Mouse (Mus musculus): ENCODE measurements around the gene Frmd4a. TPM values are rescaled to one million over a fixed set of nuclear protein-coding genes. Genes with fewer than 3 reads are reported as not detected.

The Frmd4a gene
- polyA plus RNA-seq, 1 experiment = 4.2 TPM

DNA sequence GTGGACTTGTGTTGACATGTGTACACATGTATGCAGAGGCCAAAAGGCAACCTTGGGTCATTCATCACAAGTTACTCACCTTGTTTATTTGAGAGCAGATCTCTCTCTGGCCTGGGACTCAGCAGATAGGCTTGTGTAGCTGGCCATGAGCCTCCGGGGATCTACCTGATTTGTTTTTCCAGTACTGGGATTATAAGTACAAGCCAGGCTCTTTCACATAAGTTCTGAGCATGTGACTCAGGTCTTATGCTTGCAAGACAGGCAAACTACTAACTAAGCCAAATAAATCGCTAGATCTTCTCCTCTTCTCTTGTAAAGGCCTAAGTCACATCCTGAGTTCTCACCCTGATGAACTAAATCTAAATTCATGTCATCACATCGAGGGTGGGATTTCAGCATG is 361.3 kb downstream of the Frmd4a start:
- WGBS = 78% methylated on average over 3 of the region's 3 CpGs
- Histone ChIP-seq H3K4me3 (ENCODE audit: low read depth, low read length) (no peak overlapping the region), H3K27ac (ENCODE audit: insufficient read depth, low read depth, low read length) (no peak overlapping the region), H3K36me3 (ENCODE audit: control insufficient read depth, insufficient read depth, low read length) (no peaks in the 10 kb centered on the region), H3K4me1 (ENCODE audit: control insufficient read depth, insufficient read depth, insufficient read length, low read length) (no peaks in the 10 kb centered on the region), H3K27me3 (ENCODE audit: control insufficient read depth, insufficient read depth, low read length) (no peaks in the 10 kb centered on the region)
- TF ChIP-seq POLR2A (IDR thresholded peaks at IDR 0.05; ENCODE audit: low read depth, low read length) (no peak), CTCF (IDR thresholded peaks at IDR 0.05; ENCODE audit: extremely low read depth, insufficient read length, insufficient replicate concordance, low read depth, low read length) (no peak)

- no peak overlapping the region for H3K27ac ChIP-seq (ENCODE audit: insufficient read depth, low read depth, low read length)
- H3K4me3 ChIP-seq (ENCODE audit: low read depth, low read length) = no peak overlapping the region
- no peak for TF ChIP-seq POLR2A (IDR thresholded peaks at IDR 0.05; ENCODE audit: low read depth, low read length)
- no peak for TF ChIP-seq CTCF (IDR thresholded peaks at IDR 0.05; ENCODE audit: extremely low read depth, insufficient read length, insufficient replicate concordance, low read depth, low read length)
- WGBS = 83% methylated on average over 6 of the region's 6 CpGs
- no peaks in the 10 kb centered on the region; the same call in 1 of the 2 replicates for H3K27me3 ChIP-seq (ENCODE audit: control insufficient read depth, insufficient read depth, low read length)
- H3K4me1 ChIP-seq (ENCODE audit: control insufficient read depth, insufficient read depth, insufficient read length, low read length) = no peaks in the 10 kb centered on the region
- H3K36me3 ChIP-seq (ENCODE audit: control insufficient read depth, insufficient read depth, low read length) = no peaks in the 10 kb centered on the region
These were observed 362.9 kb downstream of the Frmd4a start for GRCm38 (mm10) chr2:4380435-4380834.

GRCm38 (mm10) chr2:4380926-4381325 is 363.4 kb downstream of the Frmd4a start:
- 79% methylated on average over 5 of the region's 5 CpGs for WGBS
- H3K36me3 ChIP-seq (ENCODE audit: control insufficient read depth, insufficient read depth, low read length) = no peaks in the 10 kb centered on the region
- H3K27me3 ChIP-seq (ENCODE audit: control insufficient read depth, insufficient read depth, low read length) = no peaks in the 10 kb centered on the region; the same call in 1 of the 2 replicates
- TF ChIP-seq CTCF (IDR thresholded peaks at IDR 0.05; ENCODE audit: extremely low read depth, insufficient read length, insufficient replicate concordance, low read depth, low read length) (no peak), POLR2A (IDR thresholded peaks at IDR 0.05; ENCODE audit: low read depth, low read length) (no peak)
- H3K4me3 ChIP-seq (ENCODE audit: low read depth, low read length) = no peak overlapping the region
- H3K27ac ChIP-seq (ENCODE audit: insufficient read depth, low read depth, low read length) = no peak overlapping the region
- H3K4me1 ChIP-seq (ENCODE audit: control insufficient read depth, insufficient read depth, insufficient read length, low read length) = no peaks in the 10 kb centered on the region

DNA sequence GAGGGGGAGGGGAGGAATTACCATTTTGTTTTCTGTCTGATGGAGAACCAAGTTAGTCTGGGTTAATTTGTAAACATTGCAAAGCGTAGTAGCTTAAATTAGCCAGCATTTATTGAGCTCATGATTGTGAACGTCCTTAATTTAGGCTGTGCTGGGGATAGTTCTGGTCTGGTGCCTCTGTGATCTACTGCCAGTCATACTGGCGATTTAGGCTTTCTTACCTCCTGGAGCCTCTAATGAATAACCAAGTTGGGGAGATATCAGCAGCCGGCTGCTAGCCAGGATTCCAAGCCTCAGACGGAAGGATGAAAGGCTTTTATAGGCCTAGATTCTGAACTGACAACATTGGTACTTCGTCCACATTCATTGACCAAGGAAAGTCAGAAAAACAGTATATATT is 369.0 kb downstream of the Frmd4a start:
- TF ChIP-seq CTCF (IDR thresholded peaks at IDR 0.05; ENCODE audit: extremely low read depth, insufficient read length, insufficient replicate concordance, low read depth, low read length) = no peak
- no peak for TF ChIP-seq POLR2A (IDR thresholded peaks at IDR 0.05; ENCODE audit: low read depth, low read length)
- Histone ChIP-seq H3K4me1 (ENCODE audit: control insufficient read depth, insufficient read depth, insufficient read length, low read length) (no peaks in the 10 kb centered on the region), H3K27ac (ENCODE audit: insufficient read depth, low read depth, low read length) (no peak overlapping the region), H3K36me3 (ENCODE audit: control insufficient read depth, insufficient read depth, low read length) (no peaks in the 10 kb centered on the region), H3K4me3 (ENCODE audit: low read depth, low read length) (no peak overlapping the region), H3K27me3 (ENCODE audit: control insufficient read depth, insufficient read depth, low read length) (no peaks in the 10 kb centered on the region; the same call in 1 of the 2 replicates)
- 34% methylated on average over 6 of the region's 6 CpGs for WGBS

- Histone ChIP-seq H3K36me3 (ENCODE audit: control insufficient read depth, insufficient read depth, low read length) (no peaks in the 10 kb centered on the region), H3K27ac (ENCODE audit: insufficient read depth, low read depth, low read length) (no peak overlapping the region), H3K4me1 (ENCODE audit: control insufficient read depth, insufficient read depth, insufficient read length, low read length) (peaks cover 4% of the 10 kb centered on the region; the same call in 1 of the 2 replicates), H3K4me3 (ENCODE audit: low read depth, low read length) (peak overlapping the region; percentile 30), H3K27me3 (ENCODE audit: control insufficient read depth, insufficient read depth, low read length) (no peaks in the 10 kb centered on the region; the same call in 1 of the 2 replicates)
- TF ChIP-seq POLR2A (IDR thresholded peaks at IDR 0.05; ENCODE audit: low read depth, low read length) = no peak
- 9% methylated on average over 6 of the region's 6 CpGs for WGBS
These were observed 371.8 kb downstream of the Frmd4a start for GRCm38 (mm10) chr2:4389330-4389729.

DNA sequence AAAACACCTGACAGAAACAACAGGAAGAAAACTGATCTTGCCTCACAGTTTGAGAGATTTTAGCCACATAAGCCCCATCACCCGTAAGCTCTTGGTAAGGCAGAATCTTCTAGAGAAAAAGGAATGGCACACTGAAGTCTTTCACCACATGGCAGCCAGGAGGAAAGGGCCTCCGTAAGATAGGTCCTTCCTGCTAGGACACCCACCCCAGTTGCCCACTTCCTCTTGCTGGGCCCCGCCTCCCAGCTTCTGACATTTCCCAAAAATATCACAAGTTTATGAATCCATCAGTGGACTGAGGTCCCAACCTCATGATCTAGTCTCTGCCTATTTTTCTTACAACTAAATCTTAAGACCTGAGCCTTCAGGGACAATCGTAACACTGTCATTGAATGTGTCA is 373.6 kb downstream of the Frmd4a start:
- WGBS = 82% methylated on average over 4 of the region's 4 CpGs
- no peaks in the 10 kb centered on the region for H3K36me3 ChIP-seq (ENCODE audit: control insufficient read depth, insufficient read depth, low read length)
- H3K4me3 ChIP-seq (ENCODE audit: low read depth, low read length) = no peak overlapping the region
- no peaks in the 10 kb centered on the region for H3K27me3 ChIP-seq (ENCODE audit: control insufficient read depth, insufficient read depth, low read length)
- H3K4me1 ChIP-seq (ENCODE audit: control insufficient read depth, insufficient read depth, insufficient read length, low read length) = peaks cover 4% of the 10 kb centered on the region; the same call in 1 of the 2 replicates
- TF ChIP-seq POLR2A (IDR thresholded peaks at IDR 0.05; ENCODE audit: low read depth, low read length) = no peak
- H3K27ac ChIP-seq (ENCODE audit: insufficient read depth, low read depth, low read length) = no peak overlapping the region

DNA sequence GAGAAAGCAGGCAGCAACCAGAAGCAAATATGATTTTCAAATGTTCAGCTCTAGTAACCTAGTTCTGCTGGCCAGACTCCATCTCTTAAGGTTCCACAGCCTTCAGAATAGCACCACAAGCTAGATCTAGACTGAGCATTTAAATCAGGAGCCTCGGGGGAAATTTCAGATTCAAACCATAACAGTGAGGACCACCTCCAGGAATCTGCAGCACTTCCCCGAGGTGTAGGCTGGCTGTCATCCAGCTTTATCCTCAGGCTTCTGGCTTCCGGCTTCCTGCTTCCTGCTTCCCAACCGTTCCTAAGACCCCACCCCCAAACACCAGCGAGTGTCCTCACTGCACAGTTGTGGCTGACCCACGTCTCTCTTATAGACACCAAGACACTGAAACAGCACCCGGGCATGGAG is 374.2 kb downstream of the Frmd4a start:
- Histone ChIP-seq H3K4me1 (ENCODE audit: control insufficient read depth, insufficient read depth, insufficient read length, low read length) (peaks cover 4% of the 10 kb centered on the region; the same call in 1 of the 2 replicates), H3K27me3 (ENCODE audit: control insufficient read depth, insufficient read depth, low read length) (no peaks in the 10 kb centered on the region), H3K27ac (ENCODE audit: insufficient read depth, low read depth, low read length) (no peak overlapping the region), H3K4me3 (ENCODE audit: low read depth, low read length) (no peak overlapping the region), H3K36me3 (ENCODE audit: control insufficient read depth, insufficient read depth, low read length) (no peaks in the 10 kb centered on the region)
- TF ChIP-seq CTCF (IDR thresholded peaks at IDR 0.05; ENCODE audit: extremely low read depth, insufficient read length, insufficient replicate concordance, low read depth, low read length) (no peak), POLR2A (IDR thresholded peaks at IDR 0.05; ENCODE audit: low read depth, low read length) (no peak)
- 29% methylated on average over 7 of the region's 7 CpGs for WGBS

DNA sequence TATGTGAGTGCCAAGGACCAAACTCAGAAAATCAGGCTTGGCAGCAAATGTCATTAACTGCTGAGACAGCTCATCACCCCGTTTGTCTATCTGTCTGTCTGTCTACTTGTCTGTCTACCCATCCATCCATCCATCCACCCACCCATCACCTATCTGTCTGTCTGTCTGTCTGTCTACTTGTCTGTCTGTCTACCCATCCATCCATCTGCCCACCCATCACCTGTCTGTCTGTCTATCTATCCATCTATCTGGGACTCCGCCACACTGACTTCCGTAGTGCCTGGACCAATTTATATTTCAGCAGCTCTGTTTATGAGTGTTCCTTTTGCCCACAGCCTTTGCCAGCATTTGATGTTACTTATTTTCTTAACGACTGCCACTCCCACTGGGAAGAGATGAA is 375.5 kb downstream of the Frmd4a start:
- no peaks in the 10 kb centered on the region for H3K27me3 ChIP-seq (ENCODE audit: control insufficient read depth, insufficient read depth, low read length)
- H3K27ac ChIP-seq (ENCODE audit: insufficient read depth, low read depth, low read length) = no peak overlapping the region
- H3K36me3 ChIP-seq (ENCODE audit: control insufficient read depth, insufficient read depth, low read length) = no peaks in the 10 kb centered on the region
- H3K4me3 ChIP-seq (ENCODE audit: low read depth, low read length) = no peak overlapping the region
- 74% methylated on average over 4 of the region's 4 CpGs for WGBS
- TF ChIP-seq CTCF (IDR thresholded peaks at IDR 0.05; ENCODE audit: extremely low read depth, insufficient read length, insufficient replicate concordance, low read depth, low read length) (no peak), POLR2A (IDR thresholded peaks at IDR 0.05; ENCODE audit: low read depth, low read length) (no peak)
- H3K4me1 ChIP-seq (ENCODE audit: control insufficient read depth, insufficient read depth, insufficient read length, low read length) = peaks cover 4% of the 10 kb centered on the region; the same call in 1 of the 2 replicates
